23 mouse cellular contexts compared by ENCODE assay signal in genomic region chr14:122176263-122176798, GRCm38 (mm10). TPM values are rescaled to one million over a fixed set of nuclear protein-coding genes. Genes with fewer than 3 reads are reported as not detected.
A peak's percentile ranks its signal among the peaks of the same experiment; 100 is the strongest.
DNase-seq lines count a peak whose midpoint lies in the region; ATAC-seq and TF ChIP-seq lines count a peak whose summit lies in the region.
"Had no signal": no experiment of that assay in that cellular context is flagged by ENCODE, and none has a peak within 500 bp of the region (broad histone marks: within the 10 kb centered on the region; RNA-seq: fewer than 3 reads in every experiment).

No protein-coding gene starts in this region.

- DNase-seq in midbrain, embryonic 14.5 days, result peak; percentile 63
- DNase-seq in midbrain, postnatal 0 days (ENCODE audit: low spot score), result no peak
- DNase-seq in MEL (ENCODE audit: low read depth, low spot score), result no peak
- DNase-seq in brain, embryonic 14.5 days (ENCODE audit: low read depth), result peak; percentile 50
- DNase-seq: adrenal gland, adult 8-10 months; adrenal gland, postnatal 25 days; cerebellum, adult 18-20 months; cerebellum, adult 9-11 months; cerebellum, postnatal 25 days; gastrocnemius, postnatal 10 days; gastrocnemius, postnatal 36 days; heart, postnatal 36 days had no signal

- H3K27me3 ChIP-seq in midbrain, embryonic 14.5 days (ENCODE audit: control insufficient read depth, insufficient read depth, low read length), result no peaks in the 10 kb centered on the region
- no peaks in the 10 kb centered on the region for H3K27me3 ChIP-seq in midbrain, postnatal 0 days (ENCODE audit: insufficient read depth, low read length)
- H3K27me3 ChIP-seq in MEL (ENCODE audit: control insufficient read depth in 1 of 2, insufficient read depth in 2 of 2, low read length in 2 of 2), result no peaks in the 10 kb centered on the region
- peaks cover 4% of the 10 kb centered on the region; the same call in 1 of the 2 replicates for H3K27me3 ChIP-seq in liver, embryonic 12.5 days (replicated peaks)
- H3K27me3 ChIP-seq in forebrain, embryonic 15.5 days, result 0 out of 2 replicates have a peak, but pooled peaks cover 3% of the 10 kb centered on the region
- H3K27me3 ChIP-seq: embryonic facial prominence, embryonic 12.5 days; embryonic facial prominence, embryonic 15.5 days had no signal

- no peak overlapping the region for H3K4me2 ChIP-seq in midbrain, embryonic 14.5 days (ENCODE audit: low read length)
- H3K4me2 ChIP-seq in midbrain, postnatal 0 days (ENCODE audit: low read depth, low read length, poor library complexity, severe bottlenecking), result no peak overlapping the region
- no peak overlapping the region for H3K4me2 ChIP-seq in liver, embryonic 12.5 days
- H3K4me2 ChIP-seq in forebrain, embryonic 15.5 days (replicated peaks), result no peak overlapping the region
- H3K4me2 ChIP-seq: embryonic facial prominence, embryonic 12.5 days; embryonic facial prominence, embryonic 15.5 days; heart, embryonic 11.5 days; hindbrain, embryonic 13.5 days had no signal

- peak; percentile 42; the same call in 1 of the 2 replicates for ATAC-seq in midbrain, embryonic 14.5 days (ENCODE audit: low FRiP score, low TSS enrichment)
- ATAC-seq in midbrain, postnatal 0 days (ENCODE audit: low FRiP score), result no peak
- ATAC-seq in liver, embryonic 12.5 days, result no peak
- ATAC-seq in forebrain, embryonic 15.5 days (replicated peaks), result no peak
- ATAC-seq: activated CD4-positive, CD25-positive, alpha-beta regulatory T cell, adult 4 months; CD4-positive, CD25-positive, alpha-beta regulatory T cell, adult 4 months; forebrain, embryonic 14.5 days; hindbrain, embryonic 16.5 days had no signal

- TF ChIP-seq RAD21 in MEL (IDR thresholded peaks at IDR 0.05; ENCODE audit: low read depth, low read length), result no peak

- H3K79me2 ChIP-seq in MEL (ENCODE audit: control insufficient read depth, insufficient read depth, low read length, poor library complexity), result no peaks in the 10 kb centered on the region

- WGBS in midbrain, embryonic 14.5 days, result 71% methylated on average over 14 of the region's 14 CpGs
- 49% methylated on average over 14 of the region's 14 CpGs for WGBS in midbrain, postnatal 0 days
- WGBS in liver, embryonic 12.5 days (ENCODE audit: insufficient replicate concordance), result 60% methylated on average over 14 of the region's 14 CpGs
- WGBS in forebrain, embryonic 15.5 days, result 81% methylated on average over 14 of the region's 14 CpGs

- no peak overlapping the region for H3K9ac ChIP-seq in midbrain, embryonic 14.5 days (replicated peaks; ENCODE audit: low read length)
- no peak overlapping the region for H3K9ac ChIP-seq in midbrain, postnatal 0 days (replicated peaks; ENCODE audit: low read length, poor library complexity, severe bottlenecking)
- no peak overlapping the region for H3K9ac ChIP-seq in MEL (ENCODE audit: control insufficient read depth, low read depth, low read length, poor library complexity, severe bottlenecking)
- no peak overlapping the region for H3K9ac ChIP-seq in liver, embryonic 12.5 days
- H3K9ac ChIP-seq in forebrain, embryonic 15.5 days (replicated peaks), result no peak overlapping the region
- H3K9ac ChIP-seq: embryonic facial prominence, embryonic 12.5 days; embryonic facial prominence, embryonic 15.5 days; hindbrain, embryonic 13.5 days had no signal

- TF ChIP-seq POLR2A in MEL (IDR thresholded peaks at IDR 0.05; ENCODE audit: control insufficient read depth in 1 of 2, insufficient read depth in 1 of 2, low read depth in 1 of 2, low read length in 2 of 2, poor library complexity in 1 of 2), result no peak
- TF ChIP-seq POLR2A in brain, embryonic 14.5 days (IDR thresholded peaks at IDR 0.05; ENCODE audit: borderline replicate concordance, extremely low read depth, insufficient read depth, insufficient read length, poor library complexity, severe bottlenecking), result no peak

- no peaks in the 10 kb centered on the region for H3K36me3 ChIP-seq in midbrain, embryonic 14.5 days (ENCODE audit: control insufficient read depth, insufficient read depth, low read length)
- H3K36me3 ChIP-seq in midbrain, postnatal 0 days (ENCODE audit: insufficient read depth, low read length), result no peaks in the 10 kb centered on the region
- peaks cover 0 to 4% of the 10 kb centered on the region in 2 experiments; a peak in 1 of 4 replicates for H3K36me3 ChIP-seq in MEL (ENCODE audit: control insufficient read depth in 1 of 2, insufficient read depth in 2 of 2, low read length in 2 of 2)
- no peaks in the 10 kb centered on the region for H3K36me3 ChIP-seq in liver, embryonic 12.5 days
- no peaks in the 10 kb centered on the region for H3K36me3 ChIP-seq in forebrain, embryonic 15.5 days
- H3K36me3 ChIP-seq: embryonic facial prominence, embryonic 12.5 days; embryonic facial prominence, embryonic 15.5 days; hindbrain, embryonic 10.5 days; hindbrain, embryonic 13.5 days had no signal

- TF ChIP-seq CTCF in midbrain, postnatal 0 days (IDR thresholded peaks at IDR 0.05), result no peak
- TF ChIP-seq CTCF in MEL (IDR thresholded peaks at IDR 0.05 in 2 of 3, conservative IDR thresholded peaks at IDR 0.05 in 1 of 3; ENCODE audit: control insufficient read depth in 1 of 3, insufficient read depth in 1 of 3, low read depth in 2 of 3, low read length in 3 of 3, poor library complexity in 1 of 3, severe bottlenecking in 1 of 3), result no peak
- no peak for TF ChIP-seq CTCF in brain, embryonic 14.5 days (IDR thresholded peaks at IDR 0.05; ENCODE audit: borderline replicate concordance, extremely low read depth, insufficient read depth, insufficient read length)

- no peak overlapping the region for H3K27ac ChIP-seq in midbrain, embryonic 14.5 days (replicated peaks; ENCODE audit: low read depth, low read length)
- H3K27ac ChIP-seq in midbrain, postnatal 0 days (ENCODE audit: low read depth, low read length), result no peak overlapping the region
- no peak overlapping the region for H3K27ac ChIP-seq in MEL (ENCODE audit: control insufficient read depth, low read depth, low read length)
- no peak overlapping the region for H3K27ac ChIP-seq in liver, embryonic 12.5 days
- no peak overlapping the region for H3K27ac ChIP-seq in forebrain, embryonic 15.5 days (replicated peaks)
- H3K27ac ChIP-seq: embryonic facial prominence, embryonic 12.5 days; embryonic facial prominence, embryonic 15.5 days; hindbrain, embryonic 10.5 days; hindbrain, embryonic 13.5 days had no signal

- no peaks in the 10 kb centered on the region for H3K9me3 ChIP-seq in midbrain, embryonic 14.5 days (ENCODE audit: control insufficient read depth, low read length)
- no peaks in the 10 kb centered on the region for H3K9me3 ChIP-seq in midbrain, postnatal 0 days (ENCODE audit: low read length)
- no peaks in the 10 kb centered on the region for H3K9me3 ChIP-seq in MEL (replicated peaks; ENCODE audit: insufficient read depth, low read length)
- H3K9me3 ChIP-seq in liver, embryonic 12.5 days (replicated peaks), result no peaks in the 10 kb centered on the region
- H3K9me3 ChIP-seq in forebrain, embryonic 15.5 days, result no peaks in the 10 kb centered on the region
- H3K9me3 ChIP-seq: embryonic facial prominence, embryonic 12.5 days; embryonic facial prominence, embryonic 15.5 days; hindbrain, embryonic 10.5 days; hindbrain, embryonic 13.5 days had no signal

- no peak overlapping the region for H3K4me3 ChIP-seq in midbrain, embryonic 14.5 days (replicated peaks; ENCODE audit: low read depth, low read length)
- H3K4me3 ChIP-seq in midbrain, postnatal 0 days (ENCODE audit: low read depth, low read length), result no peak overlapping the region
- H3K4me3 ChIP-seq in MEL (ENCODE audit: control insufficient read depth in 1 of 2, insufficient read depth in 1 of 2, low read depth in 2 of 2, low read length in 2 of 2), result no peak overlapping the region
- H3K4me3 ChIP-seq in liver, embryonic 12.5 days, result no peak overlapping the region
- no peak overlapping the region for H3K4me3 ChIP-seq in forebrain, embryonic 15.5 days
- H3K4me3 ChIP-seq: embryonic facial prominence, embryonic 12.5 days; embryonic facial prominence, embryonic 15.5 days; hindbrain, embryonic 10.5 days; hindbrain, embryonic 13.5 days had no signal

- no peak for TF ChIP-seq EP300 in MEL (IDR thresholded peaks at IDR 0.05; ENCODE audit: low read depth in 1 of 2, low read length in 2 of 2)

- H3K4me1 ChIP-seq in midbrain, embryonic 14.5 days (ENCODE audit: control insufficient read depth, insufficient read depth, low read length), result no peaks in the 10 kb centered on the region
- no peaks in the 10 kb centered on the region for H3K4me1 ChIP-seq in midbrain, postnatal 0 days (ENCODE audit: insufficient read depth, low read length)
- peaks cover 0 to 6% of the 10 kb centered on the region in 2 experiments; a peak in 1 of 4 replicates for H3K4me1 ChIP-seq in MEL (ENCODE audit: control insufficient read depth in 1 of 2, insufficient read depth in 2 of 2, low read length in 2 of 2)
- peaks cover 25% of the 10 kb centered on the region for H3K4me1 ChIP-seq in liver, embryonic 12.5 days
- peaks cover 2% of the 10 kb centered on the region; the same call in 1 of the 2 replicates for H3K4me1 ChIP-seq in forebrain, embryonic 15.5 days
- H3K4me1 ChIP-seq: hindbrain, embryonic 13.5 days had no signal

TF ChIP-seq in MEL, 35 proteins besides CTCF, POLR2A, EP300 and RAD21:
- TF ChIP-seq UBTF (IDR thresholded peaks at IDR 0.05; ENCODE audit: borderline replicate concordance, insufficient read depth, low read depth, low read length) (no peak), ZNF384 (IDR thresholded peaks at IDR 0.05; ENCODE audit: low read depth, low read length) (peak; percentile 63), GATA1 (IDR thresholded peaks at IDR 0.05; ENCODE audit: low read depth, low read length) (0 out of 2 replicates have a peak, but pooled peaks have one; percentile 17), ETS1 (IDR thresholded peaks at IDR 0.05; ENCODE audit: low read depth, low read length) (no peak), TCF12 (IDR thresholded peaks at IDR 0.05; ENCODE audit: low read depth, low read length) (0 out of 2 replicates have a peak, but pooled peaks have one; percentile 28), RCOR1 (IDR thresholded peaks at IDR 0.05; ENCODE audit: low read depth, low read length) (peak; percentile 67; the same call in 1 of the 2 replicates)

RNA-seq across cellular contexts. Expression of gene Clybl, which starts 5.2 kb away (rescaled TPM):
- 12.8 and 17.2 TPM in 2 replicates for polyA plus RNA-seq in midbrain, embryonic 14.5 days (2014; fragmentation: Nextera tagmentation; extraction: Ambion mirVana)
- 8.7 and 13.3 TPM in 2 replicates for total RNA-seq in midbrain, postnatal 0 days (2014; rRNA removed)
- polyA plus RNA-seq in midbrain, postnatal 0 days (2015; fragmentation: Nextera tagmentation; extraction: Ambion mirVana), result 21.1 and 21.6 TPM in 2 replicates
- total RNA-seq in MEL (2012; rRNA removed), result 13.4 and 14.4 TPM in 2 replicates
- 10 to 100 TPM in 1 of 2 experiments, not detected in 1; 36.6 TPM for polyA plus RNA-seq in MEL (2012; ENCODE audit: insufficient read depth in 1 of 2, insufficient read length in 2 of 2, low read depth in 1 of 2, low replicate concordance in 2 of 2, missing spikeins in 1 of 2)
- 10.1 and 11.7 TPM in 2 replicates for polyA plus RNA-seq in brain, embryonic 14.5 days (2012; rRNA removed)
- polyA plus RNA-seq in liver, embryonic 12.5 days (2016; fragmentation: Nextera tagmentation; extraction: Ambion mirVana), result 29.3 and 30.0 TPM in 2 replicates
- 10.5 and 12.4 TPM in 2 replicates for polyA plus RNA-seq in forebrain, embryonic 15.5 days (2015; fragmentation: Nextera tagmentation; extraction: Ambion mirVana)

Comparison
In these comparisons a context has a peak if more than half of its experiments do, and no peak if none do; other contexts are left out.
1. DNase-seq: peak in midbrain, embryonic 14.5 days (single experiment) and brain, embryonic 14.5 days (single experiment); none in midbrain, postnatal 0 days (single experiment) and MEL (single experiment).